Mouse (Mus musculus) kidney, adult 18-20 months (tissue): ENCODE measurements around the gene Adamts10.
A peak's percentile ranks its signal among the peaks of the same experiment; 100 is the strongest.

ENCODE experiments used
- DNase-seq: peaks from one replicate; pipeline ENCODE4 v3.0.0; 2021

Gene Adamts10

DNA sequence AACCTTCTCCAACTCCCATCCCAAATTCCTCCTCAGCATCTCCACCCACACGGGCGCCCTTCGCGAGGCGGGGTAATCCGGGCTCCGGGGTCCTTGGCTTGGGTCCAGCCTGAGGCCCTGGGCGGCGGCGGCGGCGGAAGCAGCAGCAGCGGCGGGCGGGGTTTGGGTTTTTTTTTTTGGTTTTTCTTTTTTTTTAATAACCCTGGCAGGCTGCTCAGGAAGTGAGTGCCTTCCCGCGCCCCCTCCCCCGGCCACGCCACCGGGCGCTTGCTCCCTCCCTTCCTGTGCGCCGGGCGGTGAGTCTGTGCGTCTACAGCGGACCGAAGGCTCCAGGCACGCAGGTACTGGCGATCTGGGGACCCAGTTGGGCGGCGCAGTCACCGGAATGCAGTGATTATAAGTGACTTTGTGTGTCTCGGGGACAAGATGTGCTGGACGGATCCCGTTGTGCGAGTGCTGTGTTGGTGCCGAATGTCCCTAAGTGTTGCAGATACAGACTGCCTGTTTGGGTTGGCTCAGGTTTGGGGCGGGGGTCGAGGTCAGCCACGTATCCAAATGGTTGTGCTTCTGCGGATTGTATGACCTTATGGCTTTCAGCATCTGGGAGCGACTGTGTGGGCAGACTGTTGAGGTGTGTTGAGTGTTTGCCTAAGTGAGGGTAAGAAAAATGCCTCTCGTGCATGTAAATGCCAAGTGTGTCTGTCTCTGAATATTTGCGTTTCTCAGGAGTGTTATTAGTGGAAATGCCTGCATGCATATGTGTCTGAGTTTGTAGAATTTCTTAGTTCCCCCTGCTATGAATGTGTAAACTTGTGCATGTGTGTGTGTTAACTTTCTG lies at the start of gene Adamts10:
Gene Adamts10 (plus strand): TSS at position 287 of the 838 bp plus-strand sequence.
- DNase-seq: peak; percentile 71

DNA sequence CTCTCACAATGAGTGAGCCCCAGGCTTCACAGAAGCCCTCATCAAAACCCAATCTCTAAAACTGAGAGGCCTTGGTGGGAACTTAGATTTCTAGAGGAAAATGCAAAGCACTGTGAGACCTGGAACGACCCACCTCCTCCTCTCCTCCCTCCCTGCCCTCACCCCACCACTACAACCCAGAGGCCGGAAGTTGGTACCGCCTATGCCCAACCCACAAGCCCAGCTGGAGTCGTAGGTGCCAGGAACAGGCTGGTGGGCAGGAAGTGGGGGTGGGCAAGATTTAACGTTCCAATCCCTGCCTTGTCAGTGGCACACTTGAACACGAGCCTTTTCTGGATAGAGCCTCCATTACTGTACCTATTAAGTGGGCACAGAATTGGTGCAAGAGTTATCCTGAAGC lies 40.0 kb upstream of the Adamts10 start:
- DNase-seq: no peak

DNA sequence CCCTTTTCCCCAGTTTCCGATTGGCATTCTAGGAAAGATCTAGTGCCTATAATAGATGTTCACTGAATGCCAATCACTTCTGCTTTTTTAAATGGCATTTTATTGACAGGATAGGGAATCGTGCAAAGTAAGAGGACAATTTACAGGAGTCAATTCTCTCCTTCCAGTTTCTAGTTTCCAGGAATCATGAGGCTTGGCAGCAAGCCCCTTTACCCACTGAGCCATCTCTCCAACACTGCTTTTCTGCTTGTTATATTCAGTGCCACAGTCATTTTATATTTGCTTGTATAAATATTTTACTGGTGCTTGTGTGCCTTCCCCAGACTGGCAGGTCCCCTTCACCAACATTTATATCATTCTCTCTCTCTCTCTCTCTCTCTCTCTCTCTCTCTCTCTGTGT lies 36.8 kb upstream of the Adamts10 start:
- no peak for DNase-seq

DNA sequence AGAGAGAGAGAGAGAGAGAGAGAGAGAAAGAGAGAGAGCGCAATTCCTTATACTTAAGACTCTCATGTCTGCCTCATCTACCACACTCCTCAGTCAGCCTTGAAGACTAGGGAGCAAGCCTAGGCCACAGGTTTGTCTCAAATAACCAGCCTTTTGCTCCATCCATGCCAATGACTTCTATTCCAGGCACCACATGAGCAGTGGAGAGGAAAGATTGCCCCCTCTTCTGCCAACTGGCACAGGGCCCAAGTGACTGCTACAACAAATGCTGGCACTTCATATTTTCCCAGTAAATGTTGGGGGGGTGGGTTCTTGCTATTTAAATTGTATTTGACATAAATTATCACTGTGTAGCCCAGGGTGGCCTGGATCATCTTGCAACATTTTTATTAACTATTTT lies 36.4 kb upstream of the Adamts10 start:
- no peak for DNase-seq

GRCm38 (mm10) chr17:33491371-33491770 lies 32.6 kb upstream of the Adamts10 start:
- no peak for DNase-seq

GRCm38 (mm10) chr17:33493065-33493464 lies 30.9 kb upstream of the Adamts10 start:
- DNase-seq: peak; percentile 25

DNA sequence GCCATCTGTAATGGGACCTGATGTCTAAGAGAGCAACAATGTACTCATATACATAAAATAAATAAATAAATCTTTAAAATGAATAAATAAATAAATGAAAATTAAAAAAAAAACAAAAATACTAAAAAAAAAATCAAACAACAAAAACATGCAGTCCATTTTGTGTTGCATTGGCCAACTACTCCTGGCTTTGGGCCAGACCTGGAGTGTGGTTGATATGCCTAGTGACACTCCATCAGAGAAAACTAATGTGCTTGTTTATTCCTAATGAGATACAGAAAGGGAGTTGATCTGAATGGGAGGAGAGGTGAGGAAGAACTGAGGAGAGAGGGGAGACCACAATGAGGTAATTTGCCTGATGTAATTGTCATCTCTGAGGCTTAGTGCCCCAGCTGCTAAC lies 29.4 kb upstream of the Adamts10 start:
- no peak for DNase-seq

DNA sequence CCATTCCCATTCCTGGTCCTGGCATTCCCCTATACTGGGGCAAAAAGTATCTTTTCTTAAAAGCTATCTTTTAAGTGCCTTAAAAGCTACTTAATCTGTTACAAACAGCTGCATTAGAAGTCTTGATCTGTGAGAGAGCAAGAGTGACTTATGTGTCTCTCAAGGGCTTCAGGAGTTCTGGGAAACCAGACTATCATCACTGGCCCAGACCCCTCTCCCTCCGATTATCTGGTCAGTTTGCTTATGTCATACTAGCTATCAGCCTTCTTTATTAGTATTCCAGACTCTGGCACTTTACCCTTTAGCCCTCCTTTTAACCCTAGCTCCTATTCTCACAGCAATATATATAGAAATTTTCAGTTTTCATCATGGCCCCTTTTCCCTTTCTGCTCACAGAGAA lies 25.1 kb upstream of the Adamts10 start:
- no peak for DNase-seq

- DNase-seq: no peak
These were observed 15.6 kb upstream of the Adamts10 start for GRCm38 (mm10) chr17:33508386-33508785.

DNA sequence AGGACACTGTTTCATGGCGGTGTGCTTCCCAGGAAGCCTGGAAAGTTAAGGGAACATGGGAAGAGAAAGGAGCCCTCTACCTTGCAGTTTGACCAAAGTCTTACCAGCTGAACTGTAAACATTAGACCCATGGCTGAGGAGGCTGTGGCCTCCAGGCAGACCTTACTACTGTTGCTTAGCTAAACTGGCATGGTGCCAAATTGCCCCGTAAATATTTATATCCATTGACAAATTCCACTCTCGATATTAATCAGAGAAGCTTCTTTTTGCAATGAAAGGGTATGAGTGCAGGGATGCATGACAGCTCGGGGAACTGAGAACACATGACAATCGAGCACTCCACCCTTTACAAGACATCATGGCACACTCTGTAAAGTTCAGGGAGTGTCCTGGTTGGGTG lies 13.8 kb upstream of the Adamts10 start:
- DNase-seq: no peak

- no peak for DNase-seq
These were observed 11.3 kb upstream of the Adamts10 start for GRCm38 (mm10) chr17:33512441-33513415.

DNA sequence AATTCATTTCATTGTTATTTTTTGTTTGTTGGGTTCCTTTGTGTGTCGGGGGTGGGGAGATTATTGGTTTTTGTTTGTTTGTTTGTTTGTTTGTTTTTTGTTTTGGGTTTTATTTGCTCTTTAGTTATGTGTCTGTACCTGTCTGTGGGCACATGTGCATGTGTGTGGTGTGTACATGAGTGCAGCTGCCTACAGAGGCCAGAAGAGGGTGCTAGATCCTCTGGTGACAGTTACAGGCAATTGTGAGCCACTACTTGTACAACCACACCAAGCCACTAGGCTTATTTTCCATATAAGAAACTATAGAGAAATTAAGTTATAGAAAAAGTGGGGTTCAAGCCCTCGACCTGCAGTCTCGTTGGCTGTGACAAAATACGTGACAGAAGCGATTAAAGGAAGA lies 10.1 kb upstream of the Adamts10 start:
- no peak for DNase-seq

GRCm38 (mm10) chr17:33520366-33520765 lies 3.6 kb upstream of the Adamts10 start:
- no peak for DNase-seq

GRCm38 (mm10) chr17:33523431-33523917 lies 530 bp upstream of the Adamts10 start:
- peak; percentile 8 for DNase-seq

GRCm38 (mm10) chr17:33524806-33525373 lies 886 bp downstream of the Adamts10 start:
- no peak for DNase-seq

DNA sequence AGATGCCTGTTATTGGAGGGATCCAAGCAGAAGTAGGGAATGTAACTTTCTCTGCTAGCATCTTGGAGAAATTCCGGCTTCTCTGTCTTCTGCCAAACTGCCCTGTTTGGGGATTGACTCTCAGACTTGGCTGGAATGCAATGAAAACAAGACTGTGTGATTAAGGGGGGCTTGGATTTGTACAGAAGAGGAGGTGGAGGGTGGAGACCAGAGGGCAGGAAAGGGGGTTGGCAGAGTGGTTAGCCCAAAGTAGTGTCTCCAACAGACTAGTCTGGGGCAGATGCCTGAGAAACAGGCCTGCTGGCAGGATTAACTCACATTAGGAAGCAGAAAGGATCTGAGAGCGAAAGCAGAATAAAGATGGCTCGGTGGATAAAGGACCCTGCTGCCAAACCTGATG lies 2.5 kb downstream of the Adamts10 start:
- DNase-seq: no peak

GRCm38 (mm10) chr17:33539106-33539675 lies 15.2 kb downstream of the Adamts10 start:
- DNase-seq: peak; percentile 51

DNA sequence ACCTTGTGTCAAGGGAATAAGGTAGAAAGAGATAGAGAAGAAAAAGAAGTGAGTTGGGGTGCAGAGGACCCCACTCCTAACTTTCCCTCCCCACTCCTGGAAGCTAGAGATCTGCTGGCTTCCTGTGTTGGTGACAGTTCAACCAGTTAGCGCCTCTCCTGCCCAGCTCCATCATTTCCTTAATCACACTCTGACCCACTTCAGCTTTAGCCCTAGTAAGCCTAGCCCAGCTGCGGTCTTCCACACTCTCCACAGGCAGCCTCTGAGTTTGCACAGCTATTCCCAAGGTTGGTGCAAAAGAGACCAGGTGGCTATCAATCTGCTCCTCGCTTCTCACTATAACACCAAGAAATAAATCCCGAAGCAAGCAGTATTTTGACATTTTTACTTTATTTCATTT lies 15.9 kb downstream of the Adamts10 start:
- DNase-seq: no peak

- DNase-seq: no peak
These were observed 25.2 kb downstream of the Adamts10 start for GRCm38 (mm10) chr17:33549212-33549611.

DNA sequence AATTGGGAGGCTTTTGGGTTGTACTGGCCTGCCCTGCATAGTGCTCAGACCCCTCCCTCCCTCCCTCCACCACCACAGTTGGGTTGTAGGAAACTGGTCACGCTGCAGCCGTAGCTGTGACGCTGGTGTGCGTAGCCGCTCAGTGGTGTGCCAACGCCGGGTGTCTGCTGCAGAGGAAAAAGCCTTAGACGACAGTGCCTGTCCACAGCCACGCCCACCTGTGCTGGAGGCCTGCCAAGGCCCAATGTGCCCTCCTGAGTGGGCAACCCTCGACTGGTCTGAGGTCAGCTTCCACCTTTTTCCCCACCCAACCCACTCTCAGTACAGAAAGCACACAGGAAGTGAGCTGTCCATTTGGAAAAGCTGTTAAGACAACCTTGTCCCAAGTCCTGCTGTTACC lies 26.4 kb downstream of the Adamts10 start:
- no peak for DNase-seq

DNA sequence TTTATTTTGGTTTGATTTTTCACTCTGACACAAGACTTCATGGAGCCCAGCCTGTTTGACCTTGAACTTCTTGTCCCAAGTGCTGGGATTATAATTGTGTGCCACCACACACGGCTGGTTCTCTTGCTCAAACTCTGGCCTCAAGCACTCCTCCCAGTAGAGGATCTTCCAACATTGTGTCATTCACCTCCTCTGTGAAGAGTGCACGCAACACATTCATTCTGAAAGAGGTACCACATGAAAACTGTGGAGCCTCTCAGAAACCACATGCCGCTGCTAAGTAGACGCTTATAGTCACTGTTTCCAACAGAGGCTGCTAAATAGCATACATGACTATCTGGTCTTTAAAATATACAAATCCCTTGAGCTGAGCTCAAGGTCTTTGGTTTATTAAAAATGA lies 28.1 kb downstream of the Adamts10 start:
- no peak for DNase-seq

- DNase-seq: peak; percentile 13
These were observed 29.0 kb downstream of the Adamts10 start for GRCm38 (mm10) chr17:33552964-33553363.

GRCm38 (mm10) chr17:33554536-33554935 lies 30.5 kb downstream of the Adamts10 start:
- DNase-seq: no peak
